Mouse (Mus musculus): ENCODE results near the gene Mast3.

GRCm38 (mm10) chr8:70757523-70758307 is 47.1 kb downstream of the Mast3 start:
- TF ChIP-seq CTCF (IDR thresholded peaks at IDR 0.05; ENCODE audit: extremely low read depth, insufficient read length, insufficient replicate concordance, low read depth, low read length) (peak; percentile 24; the same call in 1 of the 2 replicates), POLR2A (IDR thresholded peaks at IDR 0.05; ENCODE audit: low read depth, low read length) (no peak)

Data from small intestine, adult 2 months (tissue).